Mouse (Mus musculus): ENCODE data around the gene Neu1. TPM values are rescaled to one million over a fixed set of nuclear protein-coding genes. Genes with fewer than 3 reads are reported as not detected.
"Not testable (repeated sequence)": the region's sequence is repeated elsewhere in the genome, so short reads cannot be mapped to it uniquely, and the experiment has no call there.

Gene Neu1
- polyA plus RNA-seq, 1 experiment from 2014 or later: 20.1 TPM

- no peaks in the 10 kb centered on the region for H3K27me3 ChIP-seq (ENCODE audit: control insufficient read depth, insufficient read depth, low read length)
- H3K4me2 ChIP-seq (ENCODE audit: low read depth, low read length): no peak overlapping the region
- no peaks in the 10 kb centered on the region for H3K36me3 ChIP-seq (ENCODE audit: control insufficient read depth, insufficient read depth)
- WGBS: 28% methylated on average over 1 of the region's 1 CpGs
- H3K27ac ChIP-seq (ENCODE audit: low read length): no peak overlapping the region
- H3K9me3 ChIP-seq (replicated peaks; ENCODE audit: control insufficient read depth, low read length): no peaks in the 10 kb centered on the region
- H3K4me3 ChIP-seq (ENCODE audit: low read length): no peak overlapping the region
- no peak for ATAC-seq (replicated peaks; ENCODE audit: extremely low read depth, insufficient read depth, low FRiP score)
- H3K4me1 ChIP-seq (ENCODE audit: control insufficient read depth, insufficient read depth, low read length): peaks cover 6% of the 10 kb centered on the region
- H3K9ac ChIP-seq (ENCODE audit: low read length): no peak overlapping the region
These were observed 25.3 kb downstream of the Neu1 start for GRCm38 (mm10) chr17:34956340-34956739.

GRCm38 (mm10) chr17:34957291-34957690, 26.2 kb downstream of the Neu1 start:
- not testable (repeated sequence) for H3K9ac ChIP-seq (ENCODE audit: low read length); H3K9me3 ChIP-seq (replicated peaks; ENCODE audit: control insufficient read depth, low read length); H3K4me1 ChIP-seq (ENCODE audit: control insufficient read depth, insufficient read depth, low read length); H3K4me2 ChIP-seq (ENCODE audit: low read depth, low read length); H3K36me3 ChIP-seq (ENCODE audit: control insufficient read depth, insufficient read depth); ATAC-seq (replicated peaks; ENCODE audit: extremely low read depth, insufficient read depth, low FRiP score); H3K27ac ChIP-seq (ENCODE audit: low read length); H3K27me3 ChIP-seq (ENCODE audit: control insufficient read depth, insufficient read depth, low read length)
- 0 out of 2 replicates have a peak overlapping the region, but pooled peaks have one; percentile 8 for H3K4me3 ChIP-seq (ENCODE audit: low read length)
- 12% methylated on average over 33 of the region's 40 CpGs for WGBS

GRCm38 (mm10) chr17:34957966-34958365, 26.9 kb downstream of the Neu1 start:
- H3K4me3 ChIP-seq (ENCODE audit: low read length); H3K4me2 ChIP-seq (ENCODE audit: low read depth, low read length); H3K36me3 ChIP-seq (ENCODE audit: control insufficient read depth, insufficient read depth); H3K9me3 ChIP-seq (replicated peaks; ENCODE audit: control insufficient read depth, low read length); H3K27me3 ChIP-seq (ENCODE audit: control insufficient read depth, insufficient read depth, low read length); H3K9ac ChIP-seq (ENCODE audit: low read length); H3K4me1 ChIP-seq (ENCODE audit: control insufficient read depth, insufficient read depth, low read length); H3K27ac ChIP-seq (ENCODE audit: low read length); ATAC-seq (replicated peaks; ENCODE audit: extremely low read depth, insufficient read depth, low FRiP score): not testable (repeated sequence)
- WGBS: 24% methylated on average over 29 of the region's 40 CpGs

- H3K9me3 ChIP-seq (replicated peaks; ENCODE audit: control insufficient read depth, low read length); H3K4me1 ChIP-seq (ENCODE audit: control insufficient read depth, insufficient read depth, low read length); H3K27ac ChIP-seq (ENCODE audit: low read length); H3K36me3 ChIP-seq (ENCODE audit: control insufficient read depth, insufficient read depth); H3K9ac ChIP-seq (ENCODE audit: low read length); H3K27me3 ChIP-seq (ENCODE audit: control insufficient read depth, insufficient read depth, low read length): not testable (repeated sequence)
- Histone ChIP-seq H3K4me3 (ENCODE audit: low read length) (peak overlapping the region; percentile 62), H3K4me2 (ENCODE audit: low read depth, low read length) (peak overlapping the region; percentile 81)
- 0 out of 2 replicates have a peak, but pooled peaks have one; percentile 2 for ATAC-seq (replicated peaks; ENCODE audit: extremely low read depth, insufficient read depth, low FRiP score)
- WGBS: under 1% methylated on average over 26 of the region's 47 CpGs
These were observed 27.7 kb downstream of the Neu1 start for GRCm38 (mm10) chr17:34958734-34959129.

GRCm38 (mm10) chr17:34959130-34959778, 28.2 kb downstream of the Neu1 start, which contains the start of gene Hspa1b:
Gene Hspa1b (minus strand): TSS chr17:34959238.
- WGBS: under 1% methylated on average over 29 of the region's 32 CpGs
- Histone ChIP-seq H3K9ac (ENCODE audit: low read length) (peak within 1 kb of the TSS; percentile 72), H3K4me3 (ENCODE audit: low read length) (peak within 1 kb of the TSS; percentile 62), H3K4me2 (ENCODE audit: low read depth, low read length) (peak within 1 kb of the TSS; percentile 81), H3K27ac (ENCODE audit: low read length) (peak within 1 kb of the TSS; percentile 95)
- H3K36me3 ChIP-seq (ENCODE audit: control insufficient read depth, insufficient read depth); H3K27me3 ChIP-seq (ENCODE audit: control insufficient read depth, insufficient read depth, low read length); H3K4me1 ChIP-seq (ENCODE audit: control insufficient read depth, insufficient read depth, low read length); H3K9me3 ChIP-seq (replicated peaks; ENCODE audit: control insufficient read depth, low read length): not testable (repeated sequence)
- peak; percentile 90 for ATAC-seq (replicated peaks; ENCODE audit: extremely low read depth, insufficient read depth, low FRiP score)

- no peak for ATAC-seq (replicated peaks; ENCODE audit: extremely low read depth, insufficient read depth, low FRiP score)
- Histone ChIP-seq H3K9ac (ENCODE audit: low read length) (peak overlapping the region; percentile 72), H3K27ac (ENCODE audit: low read length) (peak overlapping the region; percentile 95), H3K36me3 (ENCODE audit: control insufficient read depth, insufficient read depth) (no peaks in the 10 kb centered on the region), H3K27me3 (ENCODE audit: control insufficient read depth, insufficient read depth, low read length) (no peaks in the 10 kb centered on the region), H3K4me3 (ENCODE audit: low read length) (peak overlapping the region; percentile 62), H3K4me2 (ENCODE audit: low read depth, low read length) (peak overlapping the region; percentile 81), H3K9me3 (replicated peaks; ENCODE audit: control insufficient read depth, low read length) (no peaks in the 10 kb centered on the region), H3K4me1 (ENCODE audit: control insufficient read depth, insufficient read depth, low read length) (peaks cover 6% of the 10 kb centered on the region)
- WGBS: 13% methylated on average over 12 of the region's 12 CpGs
These were observed 28.9 kb downstream of the Neu1 start for GRCm38 (mm10) chr17:34959881-34960515.

GRCm38 (mm10) chr17:34960702-34961493, 29.8 kb downstream of the Neu1 start:
- Histone ChIP-seq H3K4me2 (ENCODE audit: low read depth, low read length) (no peak overlapping the region), H3K4me1 (ENCODE audit: control insufficient read depth, insufficient read depth, low read length) (peaks cover 6% of the 10 kb centered on the region), H3K9ac (ENCODE audit: low read length) (no peak overlapping the region), H3K9me3 (replicated peaks; ENCODE audit: control insufficient read depth, low read length) (no peaks in the 10 kb centered on the region), H3K36me3 (ENCODE audit: control insufficient read depth, insufficient read depth) (no peaks in the 10 kb centered on the region), H3K27me3 (ENCODE audit: control insufficient read depth, insufficient read depth, low read length) (no peaks in the 10 kb centered on the region; the same call in 1 of the 2 replicates), H3K27ac (ENCODE audit: low read length) (0 out of 2 replicates have a peak overlapping the region, but pooled peaks have one; percentile 9), H3K4me3 (ENCODE audit: low read length) (no peak overlapping the region)
- no peak for ATAC-seq (replicated peaks; ENCODE audit: extremely low read depth, insufficient read depth, low FRiP score)

GRCm38 (mm10) chr17:34962125-34962524, 31.1 kb downstream of the Neu1 start:
- peaks cover 6% of the 10 kb centered on the region for H3K4me1 ChIP-seq (ENCODE audit: control insufficient read depth, insufficient read depth, low read length)
- H3K9me3 ChIP-seq (replicated peaks; ENCODE audit: control insufficient read depth, low read length): no peaks in the 10 kb centered on the region
- ATAC-seq (replicated peaks; ENCODE audit: extremely low read depth, insufficient read depth, low FRiP score): no peak
- H3K27ac ChIP-seq (ENCODE audit: low read length): peak overlapping the region; percentile 7; the same call in 1 of the 2 replicates
- no peaks in the 10 kb centered on the region for H3K36me3 ChIP-seq (ENCODE audit: control insufficient read depth, insufficient read depth)
- no peak overlapping the region for H3K4me2 ChIP-seq (ENCODE audit: low read depth, low read length)
- H3K9ac ChIP-seq (ENCODE audit: low read length): no peak overlapping the region
- WGBS: 6% methylated on average over 3 of the region's 3 CpGs
- no peak overlapping the region for H3K4me3 ChIP-seq (ENCODE audit: low read length)
- no peaks in the 10 kb centered on the region; the same call in 1 of the 2 replicates for H3K27me3 ChIP-seq (ENCODE audit: control insufficient read depth, insufficient read depth, low read length)

- H3K9me3 ChIP-seq (replicated peaks; ENCODE audit: control insufficient read depth, low read length): no peaks in the 10 kb centered on the region
- H3K4me1 ChIP-seq (ENCODE audit: control insufficient read depth, insufficient read depth, low read length): peaks cover 6% of the 10 kb centered on the region
- no peak overlapping the region for H3K27ac ChIP-seq (ENCODE audit: low read length)
- H3K9ac ChIP-seq (ENCODE audit: low read length): no peak overlapping the region
- no peaks in the 10 kb centered on the region for H3K36me3 ChIP-seq (ENCODE audit: control insufficient read depth, insufficient read depth)
- WGBS: 50% methylated on average over 1 of the region's 1 CpGs
- H3K4me2 ChIP-seq (ENCODE audit: low read depth, low read length): no peak overlapping the region
- H3K27me3 ChIP-seq (ENCODE audit: control insufficient read depth, insufficient read depth, low read length): no peaks in the 10 kb centered on the region; the same call in 1 of the 2 replicates
- no peak overlapping the region for H3K4me3 ChIP-seq (ENCODE audit: low read length)
- no peak for ATAC-seq (replicated peaks; ENCODE audit: extremely low read depth, insufficient read depth, low FRiP score)
These were observed 31.8 kb downstream of the Neu1 start for GRCm38 (mm10) chr17:34962841-34963240.

All from heart, embryonic 16.5 days (tissue).